Mouse (Mus musculus): ENCODE data around the gene Tead2. TPM values are rescaled to one million over a fixed set of nuclear protein-coding genes. Genes with fewer than 3 reads are reported as not detected.

Tead2 gene
- polyA plus RNA-seq, 1 experiment from 2014 or later: 93.2 TPM

DNA sequence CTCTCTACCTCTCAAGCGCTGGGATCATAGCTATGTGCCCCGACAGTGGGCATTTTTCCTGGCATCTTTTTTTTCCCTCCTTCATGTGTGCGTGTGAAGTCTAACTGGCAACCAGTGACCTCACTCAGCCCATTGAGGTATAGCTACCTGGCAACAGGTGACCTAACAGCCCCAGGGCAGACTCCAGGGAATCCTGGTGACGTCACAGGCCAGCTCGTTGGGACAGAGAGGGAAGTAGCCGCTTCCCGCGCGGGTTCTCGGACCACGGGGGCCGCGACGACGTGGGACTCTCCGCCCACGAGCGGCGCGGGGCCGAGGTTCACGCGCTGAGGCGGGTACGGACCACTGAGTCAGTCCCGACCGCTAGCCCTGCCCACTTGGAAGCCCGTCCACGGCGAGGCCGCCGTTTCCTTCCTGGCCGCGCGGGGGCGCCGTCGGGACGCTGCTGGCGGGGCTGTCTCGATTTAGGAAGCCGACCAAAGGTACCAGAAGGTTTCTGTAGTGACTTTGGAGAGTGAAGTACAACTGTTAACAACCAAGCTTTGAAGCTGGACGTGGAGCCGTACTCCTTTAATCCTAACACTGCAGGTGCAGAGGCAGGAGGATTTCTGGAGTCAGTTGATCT, 61.7 kb downstream of the Tead2 start, which contains the start of gene Slc6a21:
Slc6a21 (plus strand) TSS at position 378 of the 625 bp plus-strand sequence.
- peak; percentile 69 for ATAC-seq
- WGBS: 6% methylated on average over 44 of the region's 44 CpGs
- peak within 1 kb of the TSS; percentile 87 for H3K4me2 ChIP-seq (replicated peaks)
- no peaks in the 10 kb centered on the region for H3K36me3 ChIP-seq
- H3K9me3 ChIP-seq: no peaks in the 10 kb centered on the region
- peak within 1 kb of the TSS; percentile 37; the same call in 1 of the 2 replicates for H3K9ac ChIP-seq
- H3K4me3 ChIP-seq (replicated peaks): peak within 1 kb of the TSS; percentile 49
- no peak within 1 kb of the TSS for H3K27ac ChIP-seq
- H3K4me1 ChIP-seq (replicated peaks): no peaks in the 10 kb centered on the region; the same call in 1 of the 2 replicates
- no peaks in the 10 kb centered on the region; the same call in 1 of the 2 replicates for H3K27me3 ChIP-seq (replicated peaks)

Other genes starting within 250 kb of the Tead2 start
- gene Cpt1c, start 240.9 kb upstream of the Tead2 start, polyA plus RNA-seq (2015; fragmentation: Nextera tagmentation; extraction: Ambion mirVana): 16.1 and 16.5 TPM in 2 replicates
- 449 and 456 TPM in 2 replicates for gene Prmt1, start 229.2 kb upstream of the Tead2 start, polyA plus RNA-seq (2015; fragmentation: Nextera tagmentation; extraction: Ambion mirVana)
- gene Irf3, start 218.1 kb upstream of the Tead2 start, polyA plus RNA-seq (2015; fragmentation: Nextera tagmentation; extraction: Ambion mirVana): 89.9 and 99.6 TPM in 2 replicates
- gene Bcl2l12, start 217.0 kb upstream of the Tead2 start, polyA plus RNA-seq (2015; fragmentation: Nextera tagmentation; extraction: Ambion mirVana): 37.3 and 43.6 TPM in 2 replicates
- gene Scaf1, start 199.4 kb upstream of the Tead2 start, polyA plus RNA-seq (2015; fragmentation: Nextera tagmentation; extraction: Ambion mirVana): 32.0 and 33.6 TPM in 2 replicates
- 57.6 and 61.0 TPM in 2 replicates for gene Rras, start 197.8 kb upstream of the Tead2 start, polyA plus RNA-seq (2015; fragmentation: Nextera tagmentation; extraction: Ambion mirVana)
- gene Prr12, start 162.9 kb upstream of the Tead2 start, polyA plus RNA-seq (2015; fragmentation: Nextera tagmentation; extraction: Ambion mirVana): 7.1 and 8.7 TPM in 2 replicates
- 49.5 and 50.5 TPM in 2 replicates for gene Nosip, start 153.3 kb upstream of the Tead2 start, polyA plus RNA-seq (2015; fragmentation: Nextera tagmentation; extraction: Ambion mirVana)
- 29.2 and 29.5 TPM in 2 replicates for gene Prrg2, start 153.1 kb upstream of the Tead2 start, polyA plus RNA-seq (2015; fragmentation: Nextera tagmentation; extraction: Ambion mirVana)
- 265 and 267 TPM in 2 replicates for gene Rcn3, start 123.5 kb upstream of the Tead2 start, polyA plus RNA-seq (2015; fragmentation: Nextera tagmentation; extraction: Ambion mirVana)
- gene Fcgrt, start 111.9 kb upstream of the Tead2 start, polyA plus RNA-seq (2015; fragmentation: Nextera tagmentation; extraction: Ambion mirVana): 153 and 168 TPM in 2 replicates
- 1,711 TPM in 2 replicates for gene Rps11, start 91.3 kb upstream of the Tead2 start, polyA plus RNA-seq (2015; fragmentation: Nextera tagmentation; extraction: Ambion mirVana)
- gene Rpl13a, start 87.0 kb upstream of the Tead2 start, polyA plus RNA-seq (2015; fragmentation: Nextera tagmentation; extraction: Ambion mirVana): 1,301 and 1,445 TPM in 2 replicates
- 0.24 and 0.28 TPM in 2 replicates for gene Gm45713, start 79.5 kb upstream of the Tead2 start, polyA plus RNA-seq (2015; fragmentation: Nextera tagmentation; extraction: Ambion mirVana)
- gene Flt3l, start 79.3 kb upstream of the Tead2 start, polyA plus RNA-seq (2015; fragmentation: Nextera tagmentation; extraction: Ambion mirVana): 1.8 and 2.0 TPM in 2 replicates
- gene Pih1d1, start 61.5 kb upstream of the Tead2 start, polyA plus RNA-seq (2015; fragmentation: Nextera tagmentation; extraction: Ambion mirVana): 94.1 and 98.9 TPM in 2 replicates
- 79.0 and 87.3 TPM in 2 replicates for gene Aldh16a1, start 61.2 kb upstream of the Tead2 start, polyA plus RNA-seq (2015; fragmentation: Nextera tagmentation; extraction: Ambion mirVana)
- gene Slc17a7, start 51.8 kb upstream of the Tead2 start, polyA plus RNA-seq (2015; fragmentation: Nextera tagmentation; extraction: Ambion mirVana): 0.13 and 0.15 TPM in 2 replicates
- gene Gfy, start 36.2 kb upstream of the Tead2 start, polyA plus RNA-seq (2015; fragmentation: Nextera tagmentation; extraction: Ambion mirVana): not detected in 2 replicates
- gene Pth2, start 34.8 kb upstream of the Tead2 start, polyA plus RNA-seq (2015; fragmentation: Nextera tagmentation; extraction: Ambion mirVana): not detected in 2 replicates
- gene Ccdc155, start 10.9 kb upstream of the Tead2 start, polyA plus RNA-seq (2015; fragmentation: Nextera tagmentation; extraction: Ambion mirVana): 0.61 and 0.69 TPM in 2 replicates
- gene Dkkl1, start 3.6 kb upstream of the Tead2 start, polyA plus RNA-seq (2015; fragmentation: Nextera tagmentation; extraction: Ambion mirVana): 1.0 and 1.1 TPM in 2 replicates
- 3.5 and 3.6 TPM in 2 replicates for gene Cd37, start 23.4 kb downstream of the Tead2 start, polyA plus RNA-seq (2015; fragmentation: Nextera tagmentation; extraction: Ambion mirVana)
- gene Slc6a16, start 25.3 kb downstream of the Tead2 start, polyA plus RNA-seq (2015; fragmentation: Nextera tagmentation; extraction: Ambion mirVana): not detected in 2 replicates
- gene Slc6a21, start 61.8 kb downstream of the Tead2 start, polyA plus RNA-seq (2015; fragmentation: Nextera tagmentation; extraction: Ambion mirVana): not detected in 2 replicates
- 20.4 and 29.1 TPM in 2 replicates for gene Trpm4, start 118.0 kb downstream of the Tead2 start, polyA plus RNA-seq (2015; fragmentation: Nextera tagmentation; extraction: Ambion mirVana)
- gene Hrc, start 119.5 kb downstream of the Tead2 start, polyA plus RNA-seq (2015; fragmentation: Nextera tagmentation; extraction: Ambion mirVana): 0.97 and 1.2 TPM in 2 replicates
- gene Ppfia3, start 151.3 kb downstream of the Tead2 start, polyA plus RNA-seq (2015; fragmentation: Nextera tagmentation; extraction: Ambion mirVana): 5.6 and 6.9 TPM in 2 replicates
- 1.9 and 2.4 TPM in 2 replicates for gene Lin7b, start 154.8 kb downstream of the Tead2 start, polyA plus RNA-seq (2015; fragmentation: Nextera tagmentation; extraction: Ambion mirVana)
- 195 and 200 TPM in 2 replicates for gene Snrnp70, start 180.0 kb downstream of the Tead2 start, polyA plus RNA-seq (2015; fragmentation: Nextera tagmentation; extraction: Ambion mirVana)
- gene Kcna7, start 189.9 kb downstream of the Tead2 start, polyA plus RNA-seq (2015; fragmentation: Nextera tagmentation; extraction: Ambion mirVana): 0.13 and 0.19 TPM in 2 replicates
- 1.7 and 2.1 TPM in 2 replicates for gene Ntf5, start 197.9 kb downstream of the Tead2 start, polyA plus RNA-seq (2015; fragmentation: Nextera tagmentation; extraction: Ambion mirVana)
- gene Lhb, start 205.1 kb downstream of the Tead2 start, polyA plus RNA-seq (2015; fragmentation: Nextera tagmentation; extraction: Ambion mirVana): 0.27 and 0.52 TPM in 2 replicates
- gene Gys1, start 219.1 kb downstream of the Tead2 start, polyA plus RNA-seq (2015; fragmentation: Nextera tagmentation; extraction: Ambion mirVana): 39.6 and 42.4 TPM in 2 replicates
- 147 and 150 TPM in 2 replicates for gene Ruvbl2, start 222.3 kb downstream of the Tead2 start, polyA plus RNA-seq (2015; fragmentation: Nextera tagmentation; extraction: Ambion mirVana)
- gene Ftl1, start 244.1 kb downstream of the Tead2 start, polyA plus RNA-seq (2015; fragmentation: Nextera tagmentation; extraction: Ambion mirVana): 5,581 and 6,050 TPM in 2 replicates

Measured in intestine, embryonic 15.5 days (tissue).